Mouse (Mus musculus) left cerebral cortex, postnatal 4 days (tissue): Measurements from ENCODE around the gene Ipmk. TPM values are rescaled to one million over a fixed set of nuclear protein-coding genes. Genes with fewer than 3 reads are reported as not detected.

Source experiments
- DNase-seq: peaks from one replicate; pipeline ENCODE4 v3.0.0-alpha.2; 2022
- intact Hi-C: fragments of 180-260 bp; cut with DNase I; formaldehyde crosslinking; loops from one replicate; pipeline ENCODE4 v1.15.1; 2025
- total RNA-seq, 2 experiments: library from RNA; stranded (reverse); gene quantifications; 2 replicates each; pipeline ENCODE4 v1.2.3; 2021

The Ipmk gene
- total RNA-seq, 2 experiments from 2014 or later: 42.1 to 42.9 TPM

- intact Hi-C loops: no loop called here
- DNase-seq: no peak
Measured at GRCm38 (mm10) chr10:71339463-71339862, 8.1 kb upstream of the Ipmk start.

- DNase-seq: no peak
- intact Hi-C loops: no loop called here
Measured at GRCm38 (mm10) chr10:71340195-71340594, 7.4 kb upstream of the Ipmk start.

- intact Hi-C loops: no loop called here
- no peak for DNase-seq
Measured at GRCm38 (mm10) chr10:71341290-71341689, 6.3 kb upstream of the Ipmk start.

GRCm38 (mm10) chr10:71342030-71342805, 5.3 kb upstream of the Ipmk start:
- DNase-seq: no peak
- intact Hi-C loops: no loop called here

GRCm38 (mm10) chr10:71343130-71343529, 4.4 kb upstream of the Ipmk start:
- intact Hi-C loops: no loop called here
- no peak for DNase-seq

GRCm38 (mm10) chr10:71343567-71344265, 3.8 kb upstream of the Ipmk start:
- no peak for DNase-seq
- intact Hi-C loops: no loop called here

- DNase-seq: peak; percentile 97
- intact Hi-C loops: no loop called here
Measured at GRCm38 (mm10) chr10:71344579-71345143, 2.9 kb upstream of the Ipmk start, which contains the start of gene Cisd1. Gene Cisd1, minus strand, starts transcription at chr10:71344954.

GRCm38 (mm10) chr10:71346106-71346505, 1.5 kb upstream of the Ipmk start:
- no peak for DNase-seq
- intact Hi-C loops: no loop called here

GRCm38 (mm10) chr10:71346722-71347508, 648 bp upstream of the Ipmk start:
- intact Hi-C loops: no loop called here
- peak; percentile 63 for DNase-seq

GRCm38 (mm10) chr10:71347964-71348636, 537 bp downstream of the Ipmk start:
- peak; percentile 54 for DNase-seq
- intact Hi-C loops: no loop called here

- intact Hi-C loops: no loop called here
- no peak for DNase-seq
Measured at GRCm38 (mm10) chr10:71348637-71349280, 1.2 kb downstream of the Ipmk start.

- intact Hi-C loops: no loop called here
- DNase-seq: no peak
Measured at GRCm38 (mm10) chr10:71349290-71349689, 1.7 kb downstream of the Ipmk start.

GRCm38 (mm10) chr10:71351301-71351700, 3.7 kb downstream of the Ipmk start:
- intact Hi-C loops: no loop called here

GRCm38 (mm10) chr10:71353850-71354249, 6.3 kb downstream of the Ipmk start:
- intact Hi-C loops: no loop called here
- DNase-seq: no peak

More at GRCm38 (mm10) chr10:71351301-71351700, 3.7 kb downstream of the Ipmk start:
- DNase-seq: no peak

GRCm38 (mm10) chr10:71354947-71355346, 7.4 kb downstream of the Ipmk start:
- DNase-seq: no peak

GRCm38 (mm10) chr10:71361044-71361443, 13.5 kb downstream of the Ipmk start:
- DNase-seq: no peak
- intact Hi-C loops: no loop called here

More at GRCm38 (mm10) chr10:71354947-71355346, 7.4 kb downstream of the Ipmk start:
- intact Hi-C loops: no loop called here

- intact Hi-C loops: no loop called here
- no peak for DNase-seq
Measured at GRCm38 (mm10) chr10:71361836-71362562, 14.4 kb downstream of the Ipmk start.

- no peak for DNase-seq
- intact Hi-C loops: no loop called here
Measured at GRCm38 (mm10) chr10:71363440-71363839, 15.9 kb downstream of the Ipmk start.

- intact Hi-C loops: no loop called here
- no peak for DNase-seq
Measured at GRCm38 (mm10) chr10:71363858-71364257, 16.3 kb downstream of the Ipmk start.
